Mouse (Mus musculus) liver, adult 2 months (tissue): ENCODE data around the gene Adamts7. TPM values are rescaled to one million over a fixed set of nuclear protein-coding genes. Genes with fewer than 3 reads are reported as not detected.

Source experiments
- DNase-seq: peaks from one replicate; pipeline ENCODE4 v3.0.0-alpha.2; 2011; ENCODE audit warnings: low read depth, low spot score; ENCODE audit errors: extremely low read depth
- H3K27ac ChIP-seq: fragments of 200-500 bp; replicated peaks from 2 replicates; pipeline ENCODE4 v1.5.1; 2012; ENCODE audit warnings: low read depth, mild to moderate bottlenecking, control low read depth, inconsistent platforms, low read length; ENCODE audit not compliant: insufficient read depth
- H3K27me3 ChIP-seq: fragments of 200-500 bp; 2 replicates; pipeline ENCODE4 v1.6.1; 2012; ENCODE audit warnings: mild to moderate bottlenecking, moderate library complexity, low read length, inconsistent platforms; ENCODE audit not compliant: control insufficient read depth, insufficient read depth
- H3K36me3 ChIP-seq: fragments of 200-500 bp; 2 replicates; pipeline ENCODE4 v1.6.1; 2012; ENCODE audit warnings: low read length, inconsistent platforms; ENCODE audit not compliant: control insufficient read depth, insufficient read depth
- H3K4me1 ChIP-seq: fragments of 200-500 bp; 2 replicates; pipeline ENCODE4 v1.6.1; 2011; ENCODE audit warnings: low read length; ENCODE audit not compliant: control insufficient read depth, insufficient read depth
- H3K4me3 ChIP-seq: fragments of 200-500 bp; 2 replicates; pipeline ENCODE4 v1.5.1; 2011; ENCODE audit warnings: low read depth, mild to moderate bottlenecking, control low read depth, low read length, moderate library complexity; ENCODE audit not compliant: insufficient read depth
- H3K79me2 ChIP-seq: fragments of 200-500 bp; 2 replicates; pipeline ENCODE4 v1.6.1; 2012; ENCODE audit warnings: inconsistent platforms, mild to moderate bottlenecking, low read length, moderate library complexity; ENCODE audit not compliant: control insufficient read depth, insufficient read depth
- H3K9ac ChIP-seq: fragments of 200-500 bp; 2 replicates; pipeline ENCODE4 v1.6.1; 2012; ENCODE audit warnings: low read depth, mild to moderate bottlenecking, control low read depth, inconsistent platforms, low read length
- CTCF ChIP-seq: fragments of 200-500 bp; IDR thresholded peaks from 2 replicates; pipeline ENCODE4 v1.5.1; 2011; ENCODE audit warnings: low read depth, low read length, control low read depth
- POLR2A ChIP-seq: fragments of 200-500 bp; IDR thresholded peaks from 2 replicates; pipeline ENCODE4 v1.6.1; 2011; ENCODE audit warnings: low read length, control low read depth; ENCODE audit not compliant: insufficient read depth; ENCODE audit errors: extremely low read depth
- WGBS: fragments of 180-500 bp; shearing (Covaris S2); methylation state at CpG from one replicate; pipeline ENCODE4 v1.1.7; 2018; 5-methylcytosine and 5-hydroxymethylcytosine counted together
- polyA plus RNA-seq: library from polyadenylated mRNA; depleted of rRNA; stranded (reverse); fragments of >200 nt; gene quantifications from 2 replicates; pipeline ENCODE4 v1.2.3, GENCODE M21; 2012
- total RNA-seq: library from RNA; depleted of rRNA; stranded (reverse); fragments of >200 nt; gene quantifications from 2 replicates; pipeline ENCODE4 v1.2.3, GENCODE M21; 2014

The Adamts7 gene
- total and polyA plus RNA-seq, 2 experiments, result 2.7 to 21.8 TPM

DNA sequence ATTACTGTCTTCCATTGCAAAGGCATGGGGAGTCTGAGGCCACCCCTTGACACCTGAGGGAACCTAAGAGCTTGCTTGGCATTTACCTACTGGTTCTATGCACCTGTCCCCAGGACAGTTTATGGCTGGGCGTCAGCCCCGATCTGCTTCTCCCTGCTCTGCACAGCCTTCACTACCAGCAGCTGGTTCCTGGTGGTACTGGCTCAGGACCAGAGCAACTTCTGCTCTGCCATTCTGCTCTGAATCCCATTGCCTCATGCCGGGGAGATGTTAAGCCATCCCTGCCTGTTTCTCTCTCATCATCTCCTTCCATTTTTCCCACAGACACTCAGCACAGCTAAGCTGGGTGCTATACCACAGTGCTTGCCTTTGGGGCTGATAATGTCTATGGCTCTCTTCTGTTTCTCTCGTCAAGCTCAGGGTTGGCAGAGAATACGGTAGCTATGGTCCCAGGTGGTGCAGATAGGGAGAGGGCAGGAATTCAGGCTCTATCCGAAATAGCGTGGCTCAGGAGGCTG is 35.1 kb downstream of the Adamts7 start:
- Histone ChIP-seq H3K4me1 (peaks cover 7% of the 10 kb centered on the region), H3K79me2 (no peaks in the 10 kb centered on the region), H3K27me3 (no peaks in the 10 kb centered on the region), H3K36me3 (no peaks in the 10 kb centered on the region), H3K4me3 (no peak overlapping the region), H3K27ac (peak overlapping the region; percentile 67), H3K9ac (no peak overlapping the region)
- 82% methylated on average over 7 of the region's 7 CpGs for WGBS
- no peak for TF ChIP-seq CTCF
- no peak for TF ChIP-seq POLR2A
- no peak for DNase-seq

DNA sequence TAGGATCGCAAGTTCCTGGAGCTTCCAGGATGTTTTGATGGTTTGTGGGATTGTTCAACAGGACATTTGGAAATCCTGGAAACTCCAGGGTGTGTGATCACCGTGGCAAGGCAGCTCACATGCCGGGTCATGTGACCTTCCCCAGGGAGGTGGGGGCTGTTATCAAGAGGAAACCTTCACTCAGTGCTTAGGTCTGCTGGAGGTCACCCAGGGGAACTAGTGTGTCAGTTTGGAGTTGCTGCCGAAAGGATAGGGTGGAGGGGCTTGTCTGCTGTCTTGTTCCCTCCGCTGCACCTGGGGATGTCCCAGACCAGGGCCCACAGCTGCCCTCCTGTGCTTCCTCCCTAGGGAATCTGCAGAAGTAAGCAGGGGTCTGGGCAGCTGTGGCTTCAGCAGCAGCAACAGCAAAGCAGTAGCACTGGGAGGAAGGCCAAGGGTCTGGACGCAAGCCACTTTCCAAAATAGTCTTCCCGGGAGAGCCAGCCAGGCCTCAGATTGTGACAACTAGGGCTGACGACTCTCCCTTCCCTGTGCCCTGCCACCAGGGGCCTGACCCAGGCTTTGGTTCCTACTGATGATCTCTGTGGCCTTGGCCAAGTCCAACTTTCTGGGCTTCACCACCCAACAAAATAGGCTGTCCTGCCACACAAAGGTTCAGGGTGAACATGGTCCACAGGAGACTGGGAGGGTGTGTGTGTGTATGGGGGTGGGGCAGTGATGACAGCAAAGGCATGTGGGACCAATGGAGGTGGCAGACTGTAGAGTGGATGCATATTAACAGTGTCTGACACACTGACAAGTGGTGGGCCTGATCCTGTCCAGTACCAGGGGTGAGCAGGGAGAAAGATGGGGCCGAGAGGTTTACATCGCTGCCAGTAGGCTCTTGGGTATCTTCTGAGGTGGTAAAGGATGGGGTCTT is 35.9 kb downstream of the Adamts7 start:
- H3K79me2 ChIP-seq, result no peaks in the 10 kb centered on the region
- no peak for TF ChIP-seq POLR2A
- TF ChIP-seq CTCF, result no peak
- H3K9ac ChIP-seq, result no peak overlapping the region
- peak; percentile 59 for DNase-seq
- WGBS, result 39% methylated on average over 10 of the region's 10 CpGs
- H3K36me3 ChIP-seq, result peaks cover 3% of the 10 kb centered on the region; the same call in 1 of the 2 replicates
- peak overlapping the region; percentile 2 for H3K27ac ChIP-seq
- peaks cover 7% of the 10 kb centered on the region for H3K4me1 ChIP-seq
- no peaks in the 10 kb centered on the region for H3K27me3 ChIP-seq
- H3K4me3 ChIP-seq, result no peak overlapping the region

DNA sequence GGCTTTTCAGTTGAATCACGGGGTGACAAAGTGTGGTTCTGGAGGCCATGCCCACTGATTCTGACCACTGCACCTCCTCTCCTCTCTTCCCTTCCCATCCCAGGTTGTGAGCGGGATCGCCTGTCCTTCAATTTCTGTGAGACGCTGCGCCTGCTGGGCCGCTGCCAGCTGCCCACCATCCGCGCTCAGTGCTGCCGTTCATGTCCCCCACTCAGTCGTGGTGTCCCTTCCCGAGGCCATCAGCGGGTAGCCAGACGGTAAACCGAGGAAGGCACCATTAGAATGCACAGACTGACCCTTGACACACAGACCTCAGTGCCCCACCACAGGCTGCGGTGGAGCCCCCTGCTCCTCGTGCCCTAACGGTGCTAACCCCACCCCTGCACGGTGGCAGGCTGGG is 36.7 kb downstream of the Adamts7 start:
- H3K4me3 ChIP-seq, result no peak overlapping the region
- H3K79me2 ChIP-seq, result no peaks in the 10 kb centered on the region
- H3K27me3 ChIP-seq, result no peaks in the 10 kb centered on the region
- no peak for DNase-seq
- H3K27ac ChIP-seq, result no peak overlapping the region
- peaks cover 7% of the 10 kb centered on the region for H3K4me1 ChIP-seq
- peaks cover 9% of the 10 kb centered on the region; the same call in 1 of the 2 replicates for H3K36me3 ChIP-seq
- WGBS, result 92% methylated on average over 18 of the region's 18 CpGs
- no peak for TF ChIP-seq POLR2A
- no peak for TF ChIP-seq CTCF
- H3K9ac ChIP-seq, result no peak overlapping the region

DNA sequence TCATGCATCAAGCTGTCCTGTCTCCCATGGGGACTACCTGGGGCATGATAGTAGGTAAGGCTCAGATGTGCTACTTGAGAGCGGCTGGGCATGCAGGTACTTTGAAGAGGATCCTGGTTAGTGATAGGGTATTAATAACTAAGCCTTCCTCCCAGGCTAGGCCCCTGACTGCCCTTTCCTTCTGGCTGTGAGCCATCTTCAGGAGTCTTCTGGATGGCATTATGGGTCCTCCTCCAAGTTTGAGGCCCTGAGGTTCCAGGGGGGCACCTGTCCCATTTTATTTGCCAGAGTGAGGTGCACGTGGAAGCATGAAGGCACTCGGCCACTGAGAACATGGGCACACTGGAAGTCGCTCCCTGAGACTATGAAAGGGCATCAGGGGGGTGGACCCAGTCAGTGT is 37.6 kb downstream of the Adamts7 start:
- H3K4me3 ChIP-seq, result no peak overlapping the region
- no peak for DNase-seq
- no peaks in the 10 kb centered on the region for H3K27me3 ChIP-seq
- no peak overlapping the region for H3K9ac ChIP-seq
- TF ChIP-seq CTCF (no peak), POLR2A (no peak)
- no peaks in the 10 kb centered on the region for H3K79me2 ChIP-seq
- peaks cover 17% of the 10 kb centered on the region for H3K36me3 ChIP-seq
- no peak overlapping the region for H3K27ac ChIP-seq
- WGBS, result 95% methylated on average over 4 of the region's 4 CpGs
- H3K4me1 ChIP-seq, result peaks cover 7% of the 10 kb centered on the region

DNA sequence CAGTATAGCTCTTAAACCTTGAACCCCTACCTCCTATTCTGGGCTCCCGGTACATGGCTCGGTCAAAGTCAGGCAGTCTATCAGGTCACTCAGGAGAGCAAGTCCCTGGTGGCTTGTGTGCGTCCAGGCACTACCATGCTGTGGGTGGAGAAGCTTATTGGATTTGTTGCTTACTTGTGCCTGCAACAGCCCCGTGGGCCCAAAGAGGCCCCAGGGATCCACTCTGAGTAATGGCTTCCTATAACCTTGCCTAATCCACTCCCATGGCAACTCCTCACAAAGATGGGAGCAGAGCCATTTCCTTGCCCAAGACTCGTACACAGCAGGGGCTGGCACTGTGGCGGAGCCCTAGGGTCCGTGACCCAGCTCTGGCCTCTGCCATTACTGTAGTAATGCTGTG is 38.2 kb downstream of the Adamts7 start:
- Histone ChIP-seq H3K27ac (no peak overlapping the region), H3K4me1 (peaks cover 7% of the 10 kb centered on the region), H3K9ac (no peak overlapping the region), H3K27me3 (no peaks in the 10 kb centered on the region), H3K4me3 (no peak overlapping the region), H3K36me3 (peaks cover 23% of the 10 kb centered on the region), H3K79me2 (no peaks in the 10 kb centered on the region)
- 83% methylated on average over 7 of the region's 7 CpGs for WGBS
- TF ChIP-seq CTCF (no peak), POLR2A (no peak)
- DNase-seq, result no peak

DNA sequence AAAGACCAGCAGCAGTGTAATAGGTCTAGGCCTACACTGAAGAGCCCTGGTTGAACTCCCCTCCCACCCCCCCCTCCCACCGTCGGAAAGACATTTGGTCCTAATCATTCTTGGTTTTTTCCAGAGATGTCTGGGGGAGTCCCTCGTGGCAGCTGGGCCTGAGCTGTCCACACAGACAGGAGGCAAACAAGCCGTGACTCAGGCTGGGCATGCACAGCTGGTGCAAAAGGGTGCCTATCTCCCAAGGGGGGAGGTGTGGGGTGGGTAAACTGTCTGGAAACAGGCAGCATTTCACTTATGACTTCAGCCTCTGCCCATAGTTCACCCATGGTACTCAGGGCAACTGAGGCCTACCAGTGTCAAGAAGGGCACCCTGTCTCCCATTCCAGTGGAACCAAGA is 38.7 kb downstream of the Adamts7 start:
- no peak for TF ChIP-seq POLR2A
- no peak for TF ChIP-seq CTCF

More for the DNA sequence above, 38.7 kb downstream of the Adamts7 start:
- H3K27ac ChIP-seq, result no peak overlapping the region
- H3K4me1 ChIP-seq, result peaks cover 7% of the 10 kb centered on the region
- H3K27me3 ChIP-seq, result no peaks in the 10 kb centered on the region
- no peaks in the 10 kb centered on the region for H3K79me2 ChIP-seq
- H3K36me3 ChIP-seq, result peaks cover 24% of the 10 kb centered on the region
- no peak overlapping the region for H3K9ac ChIP-seq
- H3K4me3 ChIP-seq, result no peak overlapping the region
- no peak for DNase-seq
- WGBS, result 86% methylated on average over 4 of the region's 4 CpGs
